Mouse (Mus musculus): ENCODE measurements around the gene Cdc42ep4. TPM values are rescaled to one million over a fixed set of nuclear protein-coding genes. Genes with fewer than 3 reads are reported as not detected.

The Cdc42ep4 gene
- polyA plus RNA-seq, 1 experiment from 2014 or later, result 106 TPM

- Histone ChIP-seq H3K4me2 (replicated peaks) (no peak overlapping the region), H3K4me3 (no peak overlapping the region), H3K36me3 (no peaks in the 10 kb centered on the region), H3K4me1 (peaks cover 12% of the 10 kb centered on the region), H3K9me3 (replicated peaks) (no peaks in the 10 kb centered on the region), H3K27me3 (no peaks in the 10 kb centered on the region), H3K9ac (no peak overlapping the region), H3K27ac (no peak overlapping the region)
- ATAC-seq (ENCODE audit: low FRiP score), result no peak
- whole genome bisulfite sequencing, result 90% methylated on average over 13 of the region's 13 CpGs
Measured at GRCm38 (mm10) chr11:113771187-113771586, 19.5 kb upstream of the Cdc42ep4 start.

- Histone ChIP-seq H3K36me3 (no peaks in the 10 kb centered on the region), H3K4me3 (no peak overlapping the region), H3K9me3 (replicated peaks) (no peaks in the 10 kb centered on the region), H3K27me3 (no peaks in the 10 kb centered on the region), H3K4me1 (peaks cover 23% of the 10 kb centered on the region), H3K27ac (no peak overlapping the region), H3K4me2 (replicated peaks) (no peak overlapping the region), H3K9ac (no peak overlapping the region)
- ATAC-seq (ENCODE audit: low FRiP score), result no peak
- WGBS, result 65% methylated on average over 3 of the region's 3 CpGs
Measured at GRCm38 (mm10) chr11:113768356-113768755, 16.7 kb upstream of the Cdc42ep4 start.

- no peak overlapping the region for H3K27ac ChIP-seq
- no peaks in the 10 kb centered on the region for H3K9me3 ChIP-seq (replicated peaks)
- no peak overlapping the region for H3K9ac ChIP-seq
- H3K36me3 ChIP-seq, result no peaks in the 10 kb centered on the region
- WGBS, result 64% methylated on average over 8 of the region's 8 CpGs
- H3K4me2 ChIP-seq (replicated peaks), result no peak overlapping the region
- H3K27me3 ChIP-seq, result no peaks in the 10 kb centered on the region
- peaks cover 27% of the 10 kb centered on the region for H3K4me1 ChIP-seq
- no peak for ATAC-seq (ENCODE audit: low FRiP score)
- no peak overlapping the region for H3K4me3 ChIP-seq
Measured at GRCm38 (mm10) chr11:113767285-113767684, 15.6 kb upstream of the Cdc42ep4 start.

GRCm38 (mm10) chr11:113766284-113766985, 14.8 kb upstream of the Cdc42ep4 start:
- no peak overlapping the region; the same call in 1 of the 2 replicates for H3K27ac ChIP-seq
- no peaks in the 10 kb centered on the region for H3K27me3 ChIP-seq
- H3K9ac ChIP-seq, result no peak overlapping the region
- H3K9me3 ChIP-seq (replicated peaks), result no peaks in the 10 kb centered on the region
- no peak overlapping the region for H3K4me2 ChIP-seq (replicated peaks)
- no peaks in the 10 kb centered on the region for H3K36me3 ChIP-seq
- 58% methylated on average over 10 of the region's 10 CpGs for WGBS
- H3K4me1 ChIP-seq, result peaks cover 27% of the 10 kb centered on the region
- no peak for ATAC-seq (ENCODE audit: low FRiP score)
- H3K4me3 ChIP-seq, result no peak overlapping the region

GRCm38 (mm10) chr11:113764132-113764849, 12.6 kb upstream of the Cdc42ep4 start:
- no peak overlapping the region for H3K4me3 ChIP-seq
- no peak overlapping the region for H3K4me2 ChIP-seq (replicated peaks)
- H3K27ac ChIP-seq, result 0 out of 2 replicates have a peak overlapping the region, but pooled peaks have one; percentile 17
- WGBS, result 87% methylated on average over 6 of the region's 6 CpGs
- H3K9me3 ChIP-seq (replicated peaks), result no peaks in the 10 kb centered on the region
- no peak overlapping the region for H3K9ac ChIP-seq
- no peaks in the 10 kb centered on the region for H3K36me3 ChIP-seq
- ATAC-seq (ENCODE audit: low FRiP score), result no peak
- H3K4me1 ChIP-seq, result peaks cover 27% of the 10 kb centered on the region
- H3K27me3 ChIP-seq, result no peaks in the 10 kb centered on the region

- H3K4me2 ChIP-seq (replicated peaks), result no peak overlapping the region
- no peaks in the 10 kb centered on the region for H3K9me3 ChIP-seq (replicated peaks)
- no peak overlapping the region for H3K9ac ChIP-seq
- ATAC-seq (ENCODE audit: low FRiP score), result no peak
- H3K27me3 ChIP-seq, result no peaks in the 10 kb centered on the region
- H3K4me3 ChIP-seq, result no peak overlapping the region
- H3K27ac ChIP-seq, result 0 out of 2 replicates have a peak overlapping the region, but pooled peaks have one; percentile 17
- WGBS, result 11% methylated on average over 5 of the region's 5 CpGs
- peaks cover 27% of the 10 kb centered on the region for H3K4me1 ChIP-seq
- H3K36me3 ChIP-seq, result no peaks in the 10 kb centered on the region
Measured at GRCm38 (mm10) chr11:113763449-113763848, 11.8 kb upstream of the Cdc42ep4 start.

- H3K36me3 ChIP-seq, result no peaks in the 10 kb centered on the region
- H3K27me3 ChIP-seq, result no peaks in the 10 kb centered on the region
- 82% methylated on average over 8 of the region's 8 CpGs for WGBS
- H3K9me3 ChIP-seq (replicated peaks), result no peaks in the 10 kb centered on the region
- H3K4me3 ChIP-seq, result no peak overlapping the region
- H3K27ac ChIP-seq, result no peak overlapping the region
- no peak overlapping the region for H3K4me2 ChIP-seq (replicated peaks)
- no peak overlapping the region for H3K9ac ChIP-seq
- peaks cover 25% of the 10 kb centered on the region for H3K4me1 ChIP-seq
- ATAC-seq (ENCODE audit: low FRiP score), result no peak
Measured at GRCm38 (mm10) chr11:113762136-113762797, 10.6 kb upstream of the Cdc42ep4 start.

GRCm38 (mm10) chr11:113761646-113762045, 10.0 kb upstream of the Cdc42ep4 start:
- Histone ChIP-seq H3K9ac (no peak overlapping the region), H3K4me1 (peaks cover 19% of the 10 kb centered on the region), H3K4me3 (no peak overlapping the region), H3K27me3 (no peaks in the 10 kb centered on the region), H3K27ac (no peak overlapping the region), H3K4me2 (replicated peaks) (no peak overlapping the region), H3K36me3 (no peaks in the 10 kb centered on the region), H3K9me3 (replicated peaks) (no peaks in the 10 kb centered on the region)
- WGBS, result 78% methylated on average over 7 of the region's 7 CpGs
- ATAC-seq (ENCODE audit: low FRiP score), result no peak

GRCm38 (mm10) chr11:113760476-113760875, 8.8 kb upstream of the Cdc42ep4 start:
- Histone ChIP-seq H3K4me2 (replicated peaks) (no peak overlapping the region), H3K9me3 (replicated peaks) (no peaks in the 10 kb centered on the region), H3K4me1 (peaks cover 9% of the 10 kb centered on the region), H3K4me3 (no peak overlapping the region), H3K9ac (no peak overlapping the region), H3K27me3 (no peaks in the 10 kb centered on the region), H3K36me3 (no peaks in the 10 kb centered on the region), H3K27ac (no peak overlapping the region; the same call in 1 of the 2 replicates)
- 54% methylated on average over 7 of the region's 7 CpGs for WGBS
- no peak for ATAC-seq (ENCODE audit: low FRiP score)

- Histone ChIP-seq H3K27me3 (no peaks in the 10 kb centered on the region), H3K9ac (no peak overlapping the region), H3K36me3 (no peaks in the 10 kb centered on the region), H3K4me2 (replicated peaks) (no peak overlapping the region), H3K9me3 (replicated peaks) (no peaks in the 10 kb centered on the region), H3K4me3 (no peak overlapping the region), H3K4me1 (peaks cover 17% of the 10 kb centered on the region), H3K27ac (no peak overlapping the region)
- no peak for ATAC-seq (ENCODE audit: low FRiP score)
- WGBS, result 93% methylated on average over 5 of the region's 5 CpGs
Measured at GRCm38 (mm10) chr11:113758851-113759250, 7.2 kb upstream of the Cdc42ep4 start.

GRCm38 (mm10) chr11:113756578-113756977, 4.9 kb upstream of the Cdc42ep4 start:
- Histone ChIP-seq H3K27ac (no peak overlapping the region), H3K4me2 (replicated peaks) (no peak overlapping the region), H3K4me3 (no peak overlapping the region), H3K27me3 (no peaks in the 10 kb centered on the region), H3K4me1 (peaks cover 17% of the 10 kb centered on the region), H3K9me3 (replicated peaks) (no peaks in the 10 kb centered on the region), H3K9ac (no peak overlapping the region), H3K36me3 (no peaks in the 10 kb centered on the region)
- 94% methylated on average over 12 of the region's 12 CpGs for WGBS
- no peak for ATAC-seq (ENCODE audit: low FRiP score)

GRCm38 (mm10) chr11:113755878-113756277, 4.2 kb upstream of the Cdc42ep4 start:
- ATAC-seq (ENCODE audit: low FRiP score), result no peak
- H3K9me3 ChIP-seq (replicated peaks), result no peaks in the 10 kb centered on the region
- no peaks in the 10 kb centered on the region for H3K27me3 ChIP-seq
- H3K4me1 ChIP-seq, result peaks cover 17% of the 10 kb centered on the region
- no peak overlapping the region for H3K27ac ChIP-seq
- H3K36me3 ChIP-seq, result no peaks in the 10 kb centered on the region
- no peak overlapping the region for H3K4me3 ChIP-seq
- 93% methylated on average over 14 of the region's 14 CpGs for WGBS
- H3K9ac ChIP-seq, result no peak overlapping the region
- H3K4me2 ChIP-seq (replicated peaks), result no peak overlapping the region
